Mouse (Mus musculus) mesoderm, embryonic 11.5 days (tissue): ENCODE measurements around the gene Sall4.

Experiments
- DNase-seq: peaks from one replicate; pipeline ENCODE4 v3.0.0-alpha.2; 2012; ENCODE audit warnings: low read depth, low spot score

The Sall4 gene

DNA sequence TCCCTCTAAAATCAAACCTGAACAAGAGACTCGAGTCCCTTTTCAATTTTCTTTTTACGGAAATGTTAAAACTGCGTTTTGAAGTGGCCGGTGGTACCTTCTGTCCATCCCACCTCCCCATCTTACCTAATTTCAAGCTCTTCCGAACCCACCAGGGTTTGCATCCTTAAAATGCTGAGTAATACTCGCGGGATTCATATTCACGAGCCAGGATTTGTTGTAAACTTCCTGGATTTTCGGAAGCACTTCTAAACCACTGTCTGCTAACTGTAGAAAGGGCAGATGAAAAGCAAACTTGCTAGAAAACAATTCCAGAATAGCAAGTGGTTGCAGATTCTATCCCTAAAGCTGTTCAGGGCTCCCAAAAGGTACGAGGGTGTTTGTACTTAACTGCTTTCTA, at the start of gene Sall4:
Sall4 (minus strand) TSS at position 362 of the 400 bp plus-strand sequence.
- DNase-seq: no peak

GRCm38 (mm10) chr2:168813243-168813642, 45.5 kb upstream of the Sall4 start:
- DNase-seq: no peak

GRCm38 (mm10) chr2:168809895-168810294, 42.2 kb upstream of the Sall4 start:
- peak; percentile 39 for DNase-seq

DNA sequence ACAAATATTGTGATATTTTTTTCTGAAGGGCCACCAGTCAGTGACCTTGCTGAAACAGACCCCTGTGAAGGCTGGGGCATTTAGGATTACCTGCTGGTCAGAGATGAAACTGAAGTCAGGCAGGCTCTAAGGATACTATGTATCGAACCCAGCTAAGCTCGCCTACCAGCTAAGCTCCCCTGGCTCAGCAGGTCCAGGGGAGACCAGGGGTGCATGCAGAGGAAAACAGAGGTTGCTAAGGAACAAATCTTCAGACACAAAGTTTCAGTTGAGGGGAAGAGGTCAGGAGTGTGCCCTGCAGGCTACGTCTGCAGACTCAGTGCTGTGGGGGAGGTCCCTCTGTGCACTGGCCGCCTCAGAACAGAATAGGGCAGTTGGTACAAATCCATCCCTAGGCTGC, 39.9 kb upstream of the Sall4 start:
- peak; percentile 47 for DNase-seq

- DNase-seq: peak; percentile 73
These were observed 36.1 kb upstream of the Sall4 start for GRCm38 (mm10) chr2:168803849-168804248.

DNA sequence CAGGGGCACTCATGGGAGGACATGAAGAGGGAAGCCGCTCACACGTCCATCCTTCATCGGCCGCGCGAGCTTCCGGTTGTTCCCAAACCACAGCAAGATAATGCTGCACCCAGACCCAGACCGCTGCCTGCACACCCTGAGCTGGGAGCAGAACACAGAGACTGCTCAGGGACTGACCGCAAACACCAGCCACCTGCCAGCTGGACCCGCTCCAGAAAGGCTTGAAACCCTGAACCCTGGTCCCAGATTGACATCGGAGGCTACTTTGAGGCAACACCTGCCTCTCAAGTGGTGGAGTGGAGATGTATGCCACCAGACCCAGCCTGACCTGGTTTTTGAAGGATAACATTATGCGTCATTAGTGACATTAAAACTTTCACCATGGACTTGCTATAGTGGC, 31.6 kb upstream of the Sall4 start:
- DNase-seq: no peak

GRCm38 (mm10) chr2:168798921-168799320, 31.2 kb upstream of the Sall4 start:
- DNase-seq: no peak

DNA sequence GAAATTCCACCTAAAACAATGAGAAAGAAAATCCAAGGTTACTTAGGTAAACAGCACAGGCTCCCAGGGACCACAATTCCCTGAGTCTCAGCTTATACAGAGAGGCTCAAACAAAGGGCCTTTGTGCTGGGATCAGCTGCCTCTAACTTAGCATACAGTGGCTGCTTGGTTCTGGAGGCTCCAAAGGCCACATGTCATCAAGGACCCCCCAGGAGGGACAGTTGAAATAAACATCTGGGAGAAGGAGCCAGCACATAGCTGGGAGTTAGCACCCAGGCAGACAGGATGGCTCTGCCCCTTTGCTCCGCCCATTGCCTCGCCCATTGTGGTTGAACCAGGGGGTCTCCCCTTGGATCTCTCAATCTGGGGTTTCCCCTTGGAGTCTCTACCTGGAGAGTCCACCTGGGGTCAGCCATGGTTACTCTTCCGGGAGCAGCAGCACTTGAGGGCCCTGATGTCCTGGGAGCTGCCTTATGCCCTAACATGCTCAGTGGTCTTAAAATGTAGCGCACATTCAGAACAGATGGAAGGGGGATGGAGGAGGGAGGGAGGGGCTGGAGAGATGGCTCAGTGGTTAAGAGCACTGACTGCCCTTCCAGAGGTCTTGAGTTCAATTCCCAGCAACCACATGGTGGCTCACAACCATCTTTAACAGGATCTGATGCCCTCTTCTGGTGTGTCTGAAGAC, 23.5 kb upstream of the Sall4 start:
- peak; percentile 70 for DNase-seq

GRCm38 (mm10) chr2:168786174-168786573, 18.4 kb upstream of the Sall4 start:
- DNase-seq: no peak

GRCm38 (mm10) chr2:168780596-168780995, 12.9 kb upstream of the Sall4 start:
- no peak for DNase-seq

- DNase-seq: no peak
These were observed 12.3 kb upstream of the Sall4 start for GRCm38 (mm10) chr2:168780024-168780423.

GRCm38 (mm10) chr2:168777481-168777880, 9.7 kb upstream of the Sall4 start:
- DNase-seq: no peak

DNA sequence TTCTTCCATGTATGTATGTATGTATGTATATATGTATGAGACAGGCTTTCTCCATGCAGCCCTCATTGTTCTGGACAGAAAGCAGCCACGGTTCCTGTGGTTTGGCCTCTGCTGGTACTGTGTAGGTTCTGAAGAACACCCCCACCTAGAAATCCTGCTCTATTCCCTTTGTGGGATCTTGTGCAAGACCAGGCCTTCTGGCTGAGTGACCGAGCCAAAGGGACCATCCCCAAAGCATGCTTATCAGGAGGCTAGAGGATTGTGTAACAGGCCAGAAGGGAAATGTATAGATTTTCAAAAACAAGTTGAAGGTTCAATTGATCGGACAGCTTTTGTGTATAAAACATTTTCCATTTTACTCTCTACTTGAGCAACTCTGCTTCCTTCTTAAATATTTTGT, 8.5 kb upstream of the Sall4 start:
- DNase-seq: no peak

DNA sequence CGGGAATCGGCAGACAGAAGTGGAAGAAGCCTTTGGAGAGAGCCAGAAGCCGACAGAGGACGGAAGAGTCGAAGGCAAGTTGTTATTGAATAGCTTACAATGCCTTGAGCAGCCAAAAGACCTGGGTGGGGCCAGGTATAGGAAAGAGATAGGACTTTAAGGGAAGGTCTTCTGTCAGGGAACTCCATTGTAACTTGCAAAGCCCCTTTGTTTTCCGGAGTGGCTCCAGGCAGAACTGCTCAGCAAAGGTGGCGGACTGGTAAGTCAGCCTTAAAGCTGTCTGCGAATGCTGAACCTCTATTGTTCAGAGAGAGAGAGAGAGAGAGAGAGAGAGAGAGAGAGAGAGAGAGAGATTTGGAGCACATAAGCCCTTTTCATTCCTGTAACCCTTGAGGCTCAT, 1.5 kb upstream of the Sall4 start:
- DNase-seq: no peak

- peak; percentile 91 for DNase-seq
These were observed 993 bp downstream of the Sall4 start for GRCm38 (mm10) chr2:168766538-168767361.

DNA sequence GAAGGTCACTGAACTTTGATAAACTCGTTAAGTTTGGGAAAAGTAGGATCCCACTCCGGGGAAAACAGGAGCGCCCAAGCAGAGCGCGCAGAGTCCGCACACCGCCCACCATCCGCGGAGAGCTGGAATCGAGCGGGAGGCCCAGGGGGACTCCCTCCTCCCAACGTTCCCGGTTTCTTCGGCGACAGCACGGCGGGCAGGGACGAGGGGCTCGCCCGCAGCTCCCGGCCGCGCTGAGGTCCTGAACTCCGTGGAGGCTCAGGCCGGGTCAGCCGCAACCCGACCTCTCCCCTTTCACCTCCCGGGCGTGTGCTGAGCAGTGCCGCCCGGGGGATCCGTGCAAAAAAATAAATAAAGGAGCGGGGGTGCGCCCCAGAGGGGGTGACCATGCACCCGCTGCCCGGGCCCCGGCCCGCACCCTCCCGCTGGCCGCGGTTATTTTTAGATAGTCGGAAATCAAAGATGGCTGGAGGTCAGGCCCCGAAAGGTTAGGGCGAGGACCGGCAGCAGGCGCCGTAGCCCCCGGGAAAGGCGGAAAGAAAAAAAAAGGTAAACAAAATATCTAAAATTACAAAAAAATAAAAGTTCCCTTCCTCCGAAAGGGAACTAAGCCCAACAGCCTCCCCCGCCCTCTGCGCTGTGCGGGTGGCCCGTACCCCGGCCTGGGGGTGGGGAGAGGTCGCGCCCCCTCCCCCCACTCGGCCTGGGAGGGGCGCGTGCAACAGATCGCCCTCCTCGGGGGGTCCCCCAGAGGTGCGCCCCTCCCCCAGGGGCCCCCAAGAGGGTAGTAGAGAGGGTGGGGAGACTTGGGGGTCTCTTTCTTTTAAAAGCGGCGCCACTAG, 1.8 kb downstream of the Sall4 start:
- no peak for DNase-seq

DNA sequence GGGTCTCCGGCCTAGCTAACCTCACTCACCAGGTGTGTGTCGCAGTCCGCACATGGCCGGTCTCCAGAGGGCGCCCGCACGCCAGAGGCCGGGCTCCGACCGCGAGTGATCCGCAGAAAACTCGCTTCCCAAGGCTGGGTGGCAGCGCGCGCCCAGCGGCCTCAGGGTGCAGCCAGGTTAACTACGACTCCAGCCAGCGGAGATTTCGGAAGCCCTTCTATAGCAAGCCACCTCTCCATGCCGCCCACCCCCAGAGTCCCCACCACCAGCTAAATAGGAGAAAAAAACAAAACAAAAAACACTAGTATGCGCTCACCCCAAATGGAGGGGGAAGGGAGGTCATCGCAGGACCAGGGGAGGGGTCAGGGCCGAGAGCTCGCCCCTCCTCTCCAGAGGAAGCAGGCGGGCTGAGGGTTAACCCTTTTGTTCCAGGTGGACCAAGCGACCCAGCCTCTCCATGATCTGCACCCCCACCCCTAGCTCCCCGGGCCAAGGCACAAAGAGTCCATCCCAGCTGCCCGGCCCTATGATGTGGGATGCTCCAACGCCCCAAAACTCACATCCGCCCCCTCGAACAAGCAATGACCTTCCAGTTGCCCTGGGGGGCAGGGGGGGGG, 2.6 kb downstream of the Sall4 start:
- DNase-seq: peak; percentile 78

DNA sequence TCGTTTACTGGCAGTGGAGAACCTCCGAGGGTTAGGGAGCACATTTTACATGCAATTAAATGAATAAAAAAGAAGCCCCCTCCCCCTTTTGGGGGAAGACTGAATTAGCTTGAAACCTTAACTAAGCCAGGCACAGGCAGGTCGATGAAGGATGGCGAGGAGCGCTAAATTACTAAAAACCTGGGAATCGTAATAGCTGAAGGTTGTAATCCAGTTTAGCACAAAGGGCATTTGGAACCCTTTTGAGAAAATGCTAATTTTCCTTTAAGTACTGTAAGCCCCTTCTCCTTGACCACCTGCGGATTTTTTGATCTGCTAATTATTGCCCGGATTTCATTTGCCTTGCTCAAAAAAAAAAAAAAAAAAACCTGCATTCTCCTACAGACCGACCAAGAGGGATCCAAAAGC, 3.3 kb downstream of the Sall4 start:
- DNase-seq: no peak

DNA sequence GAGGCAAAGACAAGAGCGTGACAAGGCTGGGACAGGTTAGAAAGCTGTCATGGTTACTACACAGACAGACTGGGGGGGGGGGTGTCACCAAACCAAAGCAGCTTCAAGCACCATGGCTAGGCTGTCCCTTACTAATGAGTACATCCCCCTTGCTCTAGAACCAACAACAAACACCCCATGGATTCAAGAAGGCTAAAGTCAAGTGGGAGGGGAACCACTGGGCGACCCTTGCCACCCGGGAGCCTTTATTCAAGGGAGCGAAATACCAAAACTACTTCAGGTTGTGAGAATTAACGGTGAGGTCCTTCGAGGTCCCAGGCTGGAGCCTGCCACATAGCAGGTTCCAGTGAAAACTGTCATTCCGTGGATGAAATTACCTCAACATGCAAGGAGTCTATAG, 4.0 kb downstream of the Sall4 start:
- DNase-seq: no peak

- peak; percentile 66 for DNase-seq
These were observed 5.3 kb downstream of the Sall4 start for GRCm38 (mm10) chr2:168762411-168762815.

GRCm38 (mm10) chr2:168761954-168762353, 5.8 kb downstream of the Sall4 start:
- DNase-seq: no peak

- DNase-seq: no peak
These were observed 6.6 kb downstream of the Sall4 start for GRCm38 (mm10) chr2:168761141-168761540.
